Mouse (Mus musculus) thymus, adult 18-20 months (tissue): ENCODE measurements around the gene Arg1.

Experiments
- DNase-seq, 2 experiments: peaks; one replicate each; pipeline ENCODE4 v3.0.0; 2022; ENCODE audit warnings: mixed read lengths in 2 of 2

The Arg1 gene

DNA sequence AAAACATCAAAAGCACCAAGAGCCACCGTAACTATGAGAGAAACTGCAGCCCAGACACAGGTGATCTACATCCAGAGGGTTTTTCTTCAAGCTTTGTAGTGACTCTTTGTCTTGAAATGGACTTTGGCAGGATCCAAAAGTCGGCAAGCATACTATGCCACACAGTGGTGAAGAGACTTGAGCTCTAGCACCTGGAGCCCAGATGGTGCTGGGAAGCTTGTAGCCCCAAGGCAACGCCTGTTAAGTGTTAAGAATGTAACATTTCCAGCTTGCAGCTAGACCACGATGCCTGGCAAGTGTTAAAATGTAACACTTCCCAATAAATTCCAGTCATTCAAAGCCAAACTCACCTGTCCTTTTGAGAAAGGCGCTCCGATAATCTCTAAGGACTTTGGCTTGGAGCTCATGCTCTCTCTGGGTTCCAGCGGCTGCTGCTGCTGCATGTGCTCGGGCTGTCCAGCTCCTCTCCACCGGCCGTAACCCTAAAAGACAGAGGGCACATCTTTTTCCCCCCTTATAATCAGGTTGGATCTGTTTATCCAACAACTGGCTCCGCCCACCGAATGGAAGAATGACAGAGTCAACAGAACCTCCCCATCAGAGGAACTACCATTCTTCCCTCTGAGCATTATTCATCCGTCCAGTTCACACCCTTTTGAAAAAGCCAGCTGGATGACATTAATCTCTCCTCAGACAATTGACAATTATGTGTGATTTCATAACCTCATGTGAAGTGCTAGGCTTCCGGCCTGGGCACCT, at the start of gene Arg1:
Gene Arg1 (minus strand): TSS at position 523 of the 759 bp plus-strand sequence.
- DNase-seq, result no peak

DNA sequence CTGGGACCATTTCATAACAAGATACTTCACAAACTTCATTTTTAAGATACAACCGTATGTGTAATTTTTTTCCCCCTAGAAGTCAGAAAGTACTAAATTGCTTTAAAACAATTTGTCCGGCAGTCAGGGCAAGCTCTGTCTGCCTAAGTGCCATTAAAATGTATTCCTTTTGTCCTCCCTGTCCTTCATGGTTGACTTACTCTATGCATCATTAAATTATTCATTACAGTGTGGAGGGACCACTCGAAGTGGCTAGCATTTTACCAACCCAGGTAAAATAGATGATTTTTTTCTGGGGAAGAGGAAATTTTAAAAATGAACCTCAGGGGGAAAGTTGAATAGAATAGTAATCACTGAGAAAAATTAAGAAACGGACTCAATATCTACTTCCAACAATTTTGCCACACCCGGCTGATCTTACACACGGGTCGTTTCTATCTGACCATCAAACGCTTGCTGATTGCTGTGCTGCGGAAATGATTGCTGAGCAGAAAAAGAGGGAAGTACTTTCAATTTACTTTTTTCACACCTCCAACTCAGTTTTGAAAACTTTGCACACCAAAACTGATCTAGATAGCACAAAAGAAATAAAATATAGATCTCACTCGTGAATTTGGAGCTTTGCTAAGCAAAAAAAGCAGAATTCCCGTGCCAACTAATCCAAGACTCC, 46.7 kb upstream of the Arg1 start:
- DNase-seq, result no peak

DNA sequence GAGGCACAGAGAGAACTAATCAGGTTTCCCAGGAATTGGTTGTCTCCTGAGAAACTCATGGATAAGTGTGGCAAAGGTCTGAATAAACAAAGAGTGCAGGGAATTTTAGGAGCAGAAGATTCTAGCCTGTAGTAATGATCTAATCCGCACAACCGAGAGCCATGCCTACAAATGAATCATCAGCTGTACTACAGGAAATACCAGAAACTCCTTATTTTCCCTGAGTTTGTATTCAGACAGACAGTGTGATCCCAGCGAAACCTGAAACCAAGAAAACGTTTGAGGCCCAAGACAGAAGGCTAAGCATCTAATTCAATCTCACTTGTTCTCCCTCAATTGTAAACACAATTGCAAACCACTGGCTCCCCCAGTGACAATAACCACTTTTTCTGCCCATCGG, 46.1 kb upstream of the Arg1 start:
- DNase-seq, result no peak

DNA sequence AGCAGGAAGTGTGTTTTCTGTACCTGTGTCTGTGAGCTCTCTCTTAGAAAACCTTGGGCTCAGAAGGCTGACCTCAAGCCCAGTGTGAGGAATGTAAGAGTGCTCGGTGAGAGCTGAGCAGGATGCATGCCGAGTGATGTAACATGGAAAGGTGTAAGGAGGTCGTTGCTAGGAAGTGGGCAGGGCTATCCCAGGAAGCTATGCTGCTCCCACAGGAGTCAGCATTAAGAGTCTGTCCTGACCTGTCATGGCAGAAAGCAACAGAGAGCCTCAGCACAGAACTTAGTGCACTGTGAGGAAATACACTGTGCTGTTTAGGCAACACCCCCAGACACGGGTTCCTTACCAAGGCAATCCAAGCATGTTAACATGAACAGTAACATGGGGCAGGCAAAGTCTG, 45.6 kb upstream of the Arg1 start:
- no peak for DNase-seq

DNA sequence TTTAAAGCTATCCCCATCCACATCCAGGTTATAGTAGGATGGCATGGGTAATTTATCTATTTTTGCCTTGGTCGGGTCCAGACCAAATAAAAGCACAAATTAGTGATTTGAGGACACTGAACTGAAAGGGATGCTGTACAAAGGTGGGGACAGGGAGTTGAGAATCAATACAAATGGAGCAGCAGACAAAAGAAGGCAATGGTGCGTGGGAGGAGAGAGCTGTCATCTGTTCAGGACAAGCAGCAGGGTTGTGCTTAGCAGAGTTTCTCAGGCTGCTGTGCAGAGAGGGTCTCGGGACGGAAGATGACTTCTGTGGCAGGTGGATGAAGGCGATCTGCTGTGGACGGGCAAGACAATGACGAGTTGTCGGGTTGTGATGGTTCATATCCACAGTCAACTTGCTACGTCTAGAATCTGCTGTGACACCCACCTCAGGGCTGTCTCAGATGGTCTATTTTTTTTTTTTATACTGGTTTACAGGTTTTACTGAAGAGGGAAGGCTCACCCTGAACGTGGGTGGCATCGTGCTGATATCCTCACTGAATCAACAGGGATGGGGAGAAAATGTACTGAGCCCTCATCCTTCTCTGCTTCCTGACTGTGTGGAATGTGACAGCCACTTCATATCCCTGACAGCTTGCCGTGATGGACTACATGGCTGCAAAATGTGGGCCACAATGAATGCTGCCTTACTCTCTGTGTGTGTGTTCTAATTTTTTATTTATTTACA, 38.7 kb upstream of the Arg1 start:
- no peak for DNase-seq

DNA sequence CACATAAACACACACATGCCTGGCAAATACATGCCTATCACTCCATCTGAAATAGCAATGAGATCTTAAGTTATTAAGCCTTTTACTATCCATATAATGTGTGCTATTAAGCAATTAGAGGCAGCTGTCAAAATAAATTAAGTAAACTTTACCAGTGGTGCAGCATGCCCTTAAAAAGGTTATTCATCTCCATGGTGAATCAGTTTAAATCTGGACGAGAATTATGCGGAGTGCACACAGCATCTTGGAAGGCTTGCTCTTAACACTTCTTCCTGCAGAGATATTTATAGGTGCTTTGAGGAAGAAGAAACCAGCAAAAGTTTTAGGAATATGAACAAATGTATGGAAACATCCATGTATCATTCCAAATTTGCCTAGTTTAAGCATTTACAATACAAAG, 34.6 kb upstream of the Arg1 start:
- no peak for DNase-seq

DNA sequence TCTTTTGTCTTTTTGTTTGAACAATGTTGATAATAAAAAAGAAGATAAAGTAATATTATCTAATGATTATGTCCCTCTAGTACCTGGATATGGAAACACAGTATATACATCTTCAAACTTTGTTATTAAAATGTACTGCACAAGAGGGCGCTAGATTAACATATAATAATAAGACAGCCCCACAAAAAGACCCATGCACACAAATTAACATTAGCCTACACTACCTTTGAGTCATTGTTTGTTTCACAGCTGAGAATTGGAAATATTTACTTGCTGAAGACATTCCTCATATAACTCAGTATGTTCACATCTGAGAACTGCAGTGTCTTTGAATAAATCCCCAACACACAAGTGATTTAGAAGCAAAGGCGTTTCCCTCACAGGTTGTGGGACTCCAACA, 33.8 kb upstream of the Arg1 start:
- DNase-seq, result no peak

DNA sequence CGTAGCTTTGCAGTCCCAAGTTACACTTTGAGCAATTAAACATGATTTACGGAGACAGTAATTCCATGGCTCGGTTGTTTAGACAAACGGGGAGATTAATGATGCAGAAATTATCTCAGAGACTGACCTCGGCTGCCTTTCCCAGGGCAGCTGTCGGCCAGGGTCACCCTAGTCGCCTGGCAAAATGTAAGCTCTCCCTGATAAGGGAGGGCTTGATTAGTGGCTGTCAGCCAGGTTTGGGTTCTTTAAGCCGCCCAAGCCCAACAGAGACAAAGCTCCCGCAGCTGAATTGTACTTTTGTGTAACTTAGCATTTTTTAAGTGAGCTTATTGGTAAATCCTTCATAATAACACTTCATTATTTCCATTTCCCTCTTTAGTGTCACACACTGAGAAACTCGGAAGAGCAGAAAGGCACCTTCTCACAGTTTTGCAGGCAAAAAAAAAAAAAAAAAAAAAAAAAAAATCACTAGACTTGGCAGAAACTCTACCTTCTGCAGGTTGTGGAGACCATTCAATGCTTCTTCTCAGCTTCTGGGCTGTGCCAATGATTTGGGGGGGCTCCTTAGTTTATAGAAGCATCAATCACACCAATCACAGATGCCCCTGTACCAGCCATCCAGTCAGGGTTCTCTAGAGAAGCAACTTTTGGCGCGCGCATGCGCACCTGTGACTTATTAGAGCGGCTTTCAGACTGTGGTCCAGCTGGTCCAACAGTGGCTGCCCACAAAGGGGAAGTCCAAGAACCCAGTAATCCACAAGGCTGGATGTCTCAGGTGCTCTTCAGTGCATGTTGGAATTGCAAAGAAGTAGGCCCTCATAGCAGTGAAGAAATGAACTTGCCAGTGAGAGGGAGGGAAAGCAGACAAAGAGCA, 32.0 kb upstream of the Arg1 start:
- DNase-seq, result no peak

DNA sequence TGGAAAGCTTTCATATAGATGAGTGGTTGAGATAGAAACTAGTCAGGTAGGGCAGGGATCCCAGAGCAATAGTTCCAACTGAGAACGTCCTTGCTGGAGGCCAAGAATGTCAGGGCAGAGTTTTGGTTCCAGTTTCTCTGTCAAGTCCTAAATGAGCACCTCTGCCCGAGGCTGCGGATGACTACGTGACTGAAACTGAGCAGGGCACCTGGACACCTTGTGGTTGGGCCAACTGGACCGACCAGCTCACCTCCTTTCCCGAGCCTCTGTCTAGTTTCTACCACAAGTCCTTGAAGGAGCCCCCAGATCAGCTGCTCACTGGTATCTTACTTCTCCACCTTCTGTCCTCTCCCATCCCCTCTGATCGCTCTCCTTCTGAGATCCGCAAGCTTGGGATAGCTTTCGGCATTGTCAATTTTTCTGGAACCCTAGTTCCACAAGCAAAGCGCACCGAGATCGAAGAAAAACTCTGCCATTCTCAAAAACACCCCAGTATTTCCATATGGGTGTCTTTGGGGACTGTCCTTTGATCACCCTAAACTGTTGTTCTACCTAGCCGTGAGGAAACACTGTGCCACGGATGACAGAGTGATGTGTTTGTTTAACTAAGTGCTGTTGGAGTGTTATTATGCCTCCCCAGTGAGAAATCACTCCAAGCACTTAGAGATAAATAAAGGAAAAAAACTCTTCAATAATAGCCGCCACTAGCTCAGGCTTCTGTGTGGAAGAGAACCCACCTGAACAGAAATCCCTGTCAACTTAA, 31.2 kb upstream of the Arg1 start:
- no peak for DNase-seq

DNA sequence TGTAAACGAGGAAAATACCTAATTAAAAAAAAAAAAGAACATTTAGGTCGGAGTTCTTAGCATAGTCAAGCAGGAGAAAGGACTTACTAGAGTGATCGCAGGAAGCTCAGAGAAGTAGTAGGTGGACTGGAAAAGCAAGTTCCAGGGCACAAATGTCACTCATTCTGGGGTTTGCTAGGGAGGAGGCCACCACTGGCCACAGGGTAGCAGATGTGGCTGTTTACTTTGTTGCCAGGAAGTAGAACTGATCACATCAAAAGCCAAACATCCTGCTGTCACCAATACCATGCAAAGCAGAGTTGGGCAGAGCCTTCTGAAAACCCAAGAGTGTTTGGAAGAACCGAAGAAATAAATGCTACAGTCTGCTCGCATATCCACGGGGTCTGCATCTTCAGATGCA, 26.6 kb upstream of the Arg1 start:
- no peak for DNase-seq

DNA sequence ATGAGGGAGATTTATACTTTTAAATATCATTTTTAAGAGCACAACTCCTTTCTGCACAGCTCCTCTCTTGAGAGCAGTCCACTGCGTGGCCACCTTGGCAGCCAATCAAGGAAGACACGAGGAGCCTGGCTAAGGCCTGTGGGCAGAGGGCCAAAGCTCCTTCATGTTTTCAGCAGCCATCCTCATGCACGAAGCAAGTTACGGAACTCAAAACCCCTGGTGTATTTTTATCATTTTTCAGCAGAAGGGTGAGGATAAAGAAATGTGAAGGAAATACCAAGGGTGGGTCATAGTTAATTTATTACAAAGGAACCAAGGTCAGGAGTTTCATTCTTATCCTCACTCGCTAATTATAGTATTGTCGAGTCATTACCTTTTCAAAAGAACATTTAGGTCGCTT, 25.3 kb upstream of the Arg1 start:
- DNase-seq, result no peak

DNA sequence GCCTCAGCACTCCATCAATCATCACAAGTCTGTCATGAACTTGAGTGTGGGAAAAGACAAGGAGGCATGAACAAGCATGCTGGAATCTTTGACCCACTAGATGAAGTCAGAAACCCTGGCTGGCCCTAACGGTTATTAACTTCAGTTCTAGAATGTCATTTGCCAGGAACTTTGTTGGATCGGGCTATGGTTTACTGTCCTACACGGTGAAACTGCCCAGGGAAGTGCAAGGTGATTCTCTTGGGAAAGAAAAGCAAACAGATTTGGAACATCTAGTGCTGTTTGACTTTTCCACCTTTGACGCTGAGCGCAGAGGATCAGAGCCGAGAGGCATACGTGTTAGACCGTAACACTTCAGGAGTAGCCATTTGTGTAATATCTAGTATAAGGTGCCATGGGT, 24.3 kb upstream of the Arg1 start:
- no peak for DNase-seq

DNA sequence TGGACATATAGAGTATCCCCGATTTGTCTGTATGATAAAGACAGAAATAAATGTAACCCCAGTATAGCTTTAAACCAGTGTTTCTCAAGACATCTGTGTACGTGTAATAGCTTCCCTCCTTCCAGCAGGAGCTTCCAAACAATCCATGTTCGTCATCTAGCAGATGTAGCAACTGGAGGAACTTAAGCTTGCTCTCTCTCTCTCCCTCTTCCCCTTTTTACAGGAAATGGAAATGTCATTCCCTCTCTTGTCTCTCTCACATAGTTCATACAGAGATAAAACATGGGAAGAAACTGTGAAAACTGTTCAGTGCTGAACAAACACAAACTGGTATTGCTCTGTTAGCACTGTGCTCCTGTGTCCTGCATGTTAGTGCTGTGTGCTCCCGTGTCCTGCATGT, 22.9 kb upstream of the Arg1 start:
- no peak for DNase-seq

DNA sequence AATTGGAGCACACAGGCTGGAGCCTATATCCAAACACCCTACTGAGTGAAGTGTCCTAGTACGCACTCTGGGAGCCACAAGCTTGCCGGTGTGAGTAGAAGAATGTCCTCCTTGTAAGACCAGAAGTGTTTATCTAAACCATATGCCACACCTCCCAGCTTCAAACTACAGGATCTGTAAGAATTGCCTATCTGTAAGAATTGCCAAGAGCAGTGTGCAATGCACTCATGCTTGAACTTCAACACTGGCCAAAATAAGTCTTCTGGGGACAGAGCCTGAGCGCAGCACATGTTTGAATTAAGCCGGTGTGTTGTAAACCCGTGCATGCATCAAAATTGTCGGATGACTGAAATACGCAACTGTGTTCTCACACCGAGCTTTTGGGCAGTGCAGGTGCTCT, 21.0 kb upstream of the Arg1 start:
- DNase-seq, result no peak

DNA sequence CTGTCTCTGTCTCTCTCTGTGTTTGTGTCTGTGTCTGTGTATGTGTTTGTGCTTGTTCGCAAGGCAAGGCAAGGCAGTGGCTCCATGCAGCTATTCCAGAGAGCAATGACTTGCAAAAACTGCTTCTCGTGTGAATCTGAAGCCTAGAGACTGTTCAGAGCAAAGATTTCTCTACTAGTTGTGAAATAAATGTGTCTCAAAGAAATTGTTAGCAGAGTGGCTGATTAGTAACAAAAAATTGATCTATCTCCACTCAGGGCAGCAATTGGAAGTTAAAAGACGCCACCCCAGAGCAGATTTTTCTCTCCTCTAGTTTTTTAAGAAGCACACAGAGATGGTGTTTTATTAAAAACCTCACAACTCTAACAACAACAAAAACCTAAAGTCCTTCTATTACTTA, 20.6 kb upstream of the Arg1 start:
- DNase-seq, result no peak

DNA sequence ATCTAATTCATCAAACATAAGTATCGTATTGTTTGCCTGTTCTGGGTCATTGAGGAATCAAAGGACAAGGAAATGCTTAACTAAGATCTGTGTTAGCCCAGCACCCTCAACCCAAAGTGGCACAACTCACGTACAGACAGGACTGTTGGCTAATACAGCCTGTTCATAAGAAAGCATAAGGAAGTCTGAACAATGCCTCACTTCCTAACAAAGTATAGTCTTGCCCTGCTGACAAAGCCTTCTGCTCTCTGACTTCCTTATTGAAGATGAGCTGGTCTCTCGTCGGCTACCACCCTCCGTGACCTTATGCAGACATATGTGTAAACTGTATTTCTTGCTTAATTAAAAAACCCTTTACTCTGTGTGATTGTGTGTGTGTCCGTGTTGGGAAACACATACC, 2.9 kb upstream of the Arg1 start:
- DNase-seq, result no peak

DNA sequence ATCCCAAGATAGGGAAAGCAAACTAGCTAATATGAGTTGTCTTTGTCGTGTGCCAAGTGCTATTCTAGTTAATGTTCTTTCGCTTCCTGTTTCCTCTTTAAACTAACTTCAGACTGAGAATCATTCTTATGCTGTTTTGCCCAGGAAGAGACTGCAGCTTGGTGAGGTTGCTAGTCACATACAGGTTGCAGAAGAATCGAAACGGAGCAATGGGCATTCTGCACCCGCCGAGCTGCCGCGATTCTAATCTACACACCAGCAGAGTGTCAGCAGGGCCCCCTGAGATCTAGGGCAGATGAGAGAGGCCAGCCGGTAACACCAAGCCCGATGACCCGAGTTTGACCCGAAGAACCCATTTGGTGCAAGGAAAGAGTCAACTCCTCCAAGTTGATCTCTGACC, 788 bp upstream of the Arg1 start:
- DNase-seq, result no peak

DNA sequence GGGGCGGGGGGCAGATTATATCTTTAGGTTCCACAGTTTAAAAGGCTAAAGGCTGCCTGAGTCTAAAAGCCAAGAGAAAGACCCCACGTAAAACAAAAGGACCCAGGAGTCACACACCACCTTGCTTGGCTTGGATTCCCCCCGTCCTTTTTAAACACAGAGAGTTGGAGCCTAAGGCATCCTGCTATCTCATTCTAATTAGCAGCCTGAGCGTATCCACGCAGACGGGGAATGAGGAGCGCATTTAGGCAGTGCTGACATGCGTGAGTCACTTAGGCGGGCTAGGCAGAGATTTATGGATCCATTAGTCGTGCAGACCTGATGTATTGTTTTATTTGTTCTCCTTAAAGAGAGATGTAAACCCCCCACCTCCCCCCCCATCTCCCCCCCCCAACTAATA, 904 bp downstream of the Arg1 start:
- no peak for DNase-seq

DNA sequence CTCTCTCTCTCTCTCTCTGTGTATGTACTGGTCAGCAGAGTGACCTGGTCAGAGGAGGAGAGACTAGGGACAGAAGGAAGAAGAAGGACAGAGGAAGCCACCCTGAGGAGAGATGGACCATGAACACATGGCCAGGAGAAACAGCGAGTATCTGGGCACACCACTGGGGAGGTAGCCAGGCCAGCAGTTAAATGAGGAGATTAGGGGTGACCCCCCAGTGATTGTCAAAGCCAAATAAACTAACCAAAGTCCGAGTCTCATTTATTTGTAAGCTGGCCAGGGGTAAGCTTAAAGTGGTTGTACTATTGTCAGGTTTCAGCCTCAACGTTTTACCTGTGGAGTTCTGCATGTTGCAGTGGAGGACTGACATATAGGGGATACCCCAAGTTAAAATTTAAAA, 3.0 kb downstream of the Arg1 start:
- DNase-seq, result no peak

DNA sequence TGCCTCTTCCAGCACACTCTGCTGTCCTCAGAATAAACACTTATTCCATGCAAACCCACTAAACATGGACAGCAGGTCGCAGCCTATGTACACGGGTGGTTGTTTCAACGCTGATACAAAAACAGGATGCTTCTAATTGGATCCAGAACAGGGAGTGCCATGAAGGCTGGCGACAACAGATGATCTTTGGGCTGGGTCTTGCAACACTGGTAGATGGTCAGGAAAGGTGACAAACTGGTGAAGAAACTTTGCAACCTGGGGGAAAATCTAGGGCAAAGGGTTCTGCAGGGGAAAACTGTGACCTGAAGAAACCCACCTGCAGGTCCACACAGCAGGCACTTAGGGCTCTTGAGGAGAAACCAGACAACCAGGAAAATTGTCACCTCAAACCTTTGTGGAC, 4.3 kb downstream of the Arg1 start:
- DNase-seq, result no peak

DNA sequence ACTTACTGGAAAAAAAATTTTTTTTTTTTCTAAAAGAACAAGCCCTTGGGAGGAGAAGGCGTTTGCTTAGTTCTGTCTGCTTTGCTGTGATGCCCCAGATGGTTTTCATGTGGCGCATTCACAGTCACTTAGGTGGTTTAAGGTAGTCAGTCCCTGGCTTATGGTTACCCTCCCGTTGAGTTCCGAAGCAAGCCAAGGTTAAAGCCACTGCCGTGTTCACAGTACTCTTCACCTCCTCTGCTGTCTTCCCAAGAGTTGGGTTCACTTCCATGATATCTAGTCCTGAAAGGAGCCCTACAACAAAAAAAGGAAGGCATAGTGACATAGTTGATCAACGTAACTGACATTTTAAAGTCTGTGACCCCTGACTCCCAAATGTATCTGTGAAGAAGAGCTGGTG, 11.8 kb downstream of the Arg1 start:
- no peak for DNase-seq

DNA sequence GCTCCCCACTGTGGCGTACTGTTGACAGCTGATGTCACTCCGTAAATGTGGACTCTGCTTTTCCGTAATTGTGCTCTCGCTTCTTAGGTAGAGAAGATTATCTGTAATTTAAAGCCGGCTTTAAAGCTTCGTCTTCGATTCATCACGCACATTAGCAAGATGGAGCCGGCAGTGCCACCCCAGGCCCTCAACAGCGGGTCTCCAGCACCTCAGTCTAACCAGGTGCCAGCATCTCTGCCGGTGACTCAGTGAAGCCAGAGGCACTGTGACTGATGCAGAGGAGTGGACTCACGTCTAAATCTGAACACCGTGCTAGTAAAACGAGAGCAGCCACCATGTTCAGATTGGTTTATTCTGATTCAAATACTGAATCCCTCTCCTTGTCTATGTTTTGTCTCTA, 14.7 kb downstream of the Arg1 start:
- no peak for DNase-seq
